Mouse (Mus musculus): ENCODE results near the gene Egln1. TPM values are rescaled to one million over a fixed set of nuclear protein-coding genes. Genes with fewer than 3 reads are reported as not detected.

Egln1 gene
- polyA plus RNA-seq, 1 experiment from 2014 or later, result 21.3 TPM

- Histone ChIP-seq H3K9me3 (ENCODE audit: control insufficient read depth, low read length) (peaks cover 2% of the 10 kb centered on the region; the same call in 1 of the 2 replicates), H3K27ac (ENCODE audit: low read length) (no peak overlapping the region), H3K9ac (replicated peaks; ENCODE audit: low read depth, low read length) (no peak overlapping the region), H3K4me3 (replicated peaks; ENCODE audit: low read length) (no peak overlapping the region), H3K4me2 (ENCODE audit: low read length) (no peak overlapping the region), H3K27me3 (replicated peaks; ENCODE audit: control insufficient read depth, insufficient read depth, low read length) (no peaks in the 10 kb centered on the region), H3K4me1 (replicated peaks; ENCODE audit: control insufficient read depth, insufficient read depth, low read length) (peaks cover 7% of the 10 kb centered on the region; the same call in 1 of the 2 replicates), H3K36me3 (ENCODE audit: control insufficient read depth, insufficient read depth) (peaks cover 22% of the 10 kb centered on the region)
- WGBS, result 74% methylated on average over 18 of the region's 18 CpGs
- no peak for ATAC-seq
These were observed 31.2 kb downstream of the Egln1 start for GRCm38 (mm10) chr8:124917741-124918484.

DNA sequence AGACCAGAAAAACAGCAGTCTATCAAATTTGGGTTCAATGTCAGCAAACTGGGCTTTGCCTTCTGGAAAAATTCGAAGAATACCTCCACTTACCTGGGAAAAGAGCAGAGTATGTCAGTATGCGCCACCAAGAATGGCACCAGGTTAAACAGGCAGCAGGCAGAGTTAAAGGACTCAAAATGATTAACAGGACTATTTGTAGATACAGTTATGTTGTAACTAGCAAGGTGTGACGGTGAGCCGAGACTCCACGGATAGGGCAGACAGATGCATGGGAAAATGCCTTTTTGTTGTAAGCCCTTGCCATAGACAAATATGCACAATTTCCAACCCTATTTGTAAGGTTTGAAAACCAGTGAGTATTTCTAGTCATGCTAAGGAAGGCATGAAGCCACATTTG, 35.1 kb downstream of the Egln1 start:
- Histone ChIP-seq H3K27me3 (replicated peaks; ENCODE audit: control insufficient read depth, insufficient read depth, low read length) (no peaks in the 10 kb centered on the region), H3K27ac (ENCODE audit: low read length) (no peak overlapping the region), H3K4me1 (replicated peaks; ENCODE audit: control insufficient read depth, insufficient read depth, low read length) (peaks cover 4% of the 10 kb centered on the region; the same call in 1 of the 2 replicates), H3K4me3 (replicated peaks; ENCODE audit: low read length) (no peak overlapping the region), H3K9me3 (ENCODE audit: control insufficient read depth, low read length) (peaks cover 2% of the 10 kb centered on the region; the same call in 1 of the 2 replicates), H3K36me3 (ENCODE audit: control insufficient read depth, insufficient read depth) (peaks cover 33% of the 10 kb centered on the region), H3K9ac (replicated peaks; ENCODE audit: low read depth, low read length) (no peak overlapping the region), H3K4me2 (ENCODE audit: low read length) (no peak overlapping the region)
- WGBS, result 98% methylated on average over 5 of the region's 5 CpGs
- no peak for ATAC-seq

GRCm38 (mm10) chr8:124911938-124912872, 36.9 kb downstream of the Egln1 start:
- Histone ChIP-seq H3K27ac (ENCODE audit: low read length) (no peak overlapping the region), H3K4me2 (ENCODE audit: low read length) (no peak overlapping the region), H3K4me1 (replicated peaks; ENCODE audit: control insufficient read depth, insufficient read depth, low read length) (no peaks in the 10 kb centered on the region), H3K9me3 (ENCODE audit: control insufficient read depth, low read length) (peaks cover 2% of the 10 kb centered on the region; the same call in 1 of the 2 replicates), H3K36me3 (ENCODE audit: control insufficient read depth, insufficient read depth) (peaks cover 33% of the 10 kb centered on the region), H3K9ac (replicated peaks; ENCODE audit: low read depth, low read length) (no peak overlapping the region), H3K4me3 (replicated peaks; ENCODE audit: low read length) (no peak overlapping the region), H3K27me3 (replicated peaks; ENCODE audit: control insufficient read depth, insufficient read depth, low read length) (no peaks in the 10 kb centered on the region)
- no peak for ATAC-seq
- WGBS, result 86% methylated on average over 17 of the region's 17 CpGs

- Histone ChIP-seq H3K36me3 (ENCODE audit: control insufficient read depth, insufficient read depth) (peaks cover 33% of the 10 kb centered on the region), H3K4me2 (ENCODE audit: low read length) (no peak overlapping the region), H3K4me3 (replicated peaks; ENCODE audit: low read length) (no peak overlapping the region), H3K9me3 (ENCODE audit: control insufficient read depth, low read length) (peaks cover 2% of the 10 kb centered on the region; the same call in 1 of the 2 replicates), H3K27ac (ENCODE audit: low read length) (no peak overlapping the region), H3K9ac (replicated peaks; ENCODE audit: low read depth, low read length) (no peak overlapping the region), H3K4me1 (replicated peaks; ENCODE audit: control insufficient read depth, insufficient read depth, low read length) (no peaks in the 10 kb centered on the region), H3K27me3 (replicated peaks; ENCODE audit: control insufficient read depth, insufficient read depth, low read length) (no peaks in the 10 kb centered on the region)
- 88% methylated on average over 10 of the region's 10 CpGs for WGBS
- ATAC-seq, result no peak
These were observed 38.8 kb downstream of the Egln1 start for GRCm38 (mm10) chr8:124910349-124910748.

GRCm38 (mm10) chr8:124909936-124910335, 39.2 kb downstream of the Egln1 start:
- Histone ChIP-seq H3K27ac (ENCODE audit: low read length) (no peak overlapping the region), H3K9me3 (ENCODE audit: control insufficient read depth, low read length) (peaks cover 2% of the 10 kb centered on the region; the same call in 1 of the 2 replicates), H3K27me3 (replicated peaks; ENCODE audit: control insufficient read depth, insufficient read depth, low read length) (no peaks in the 10 kb centered on the region), H3K4me2 (ENCODE audit: low read length) (no peak overlapping the region), H3K9ac (replicated peaks; ENCODE audit: low read depth, low read length) (no peak overlapping the region), H3K36me3 (ENCODE audit: control insufficient read depth, insufficient read depth) (peaks cover 29% of the 10 kb centered on the region), H3K4me3 (replicated peaks; ENCODE audit: low read length) (no peak overlapping the region), H3K4me1 (replicated peaks; ENCODE audit: control insufficient read depth, insufficient read depth, low read length) (no peaks in the 10 kb centered on the region)
- 93% methylated on average over 16 of the region's 16 CpGs for WGBS
- no peak for ATAC-seq

DNA sequence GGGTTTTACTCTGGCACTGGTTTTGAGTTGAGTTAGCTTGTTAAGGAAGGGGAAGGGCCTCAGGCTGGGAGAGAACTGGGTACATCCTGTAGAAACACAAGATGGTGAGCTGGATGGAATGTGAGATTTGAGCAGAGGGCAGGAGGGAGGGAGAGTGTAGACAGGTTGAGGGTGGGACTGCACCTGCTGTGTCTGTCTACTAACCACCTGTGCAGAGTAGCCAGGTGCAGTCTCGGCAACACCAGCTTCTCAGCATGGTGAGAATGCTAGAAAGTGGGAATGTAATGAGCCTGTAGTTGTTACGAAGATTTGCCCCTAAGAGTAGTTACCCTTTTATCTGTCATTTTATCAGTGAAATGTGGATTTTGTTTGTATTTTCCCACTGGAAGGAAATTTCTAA, 43.6 kb downstream of the Egln1 start:
- ATAC-seq, result no peak
- no peak overlapping the region for H3K4me2 ChIP-seq (ENCODE audit: low read length)
- no peak overlapping the region for H3K4me3 ChIP-seq (replicated peaks; ENCODE audit: low read length)
- H3K27me3 ChIP-seq (replicated peaks; ENCODE audit: control insufficient read depth, insufficient read depth, low read length), result no peaks in the 10 kb centered on the region
- no peak overlapping the region for H3K9ac ChIP-seq (replicated peaks; ENCODE audit: low read depth, low read length)
- no peaks in the 10 kb centered on the region for H3K9me3 ChIP-seq (ENCODE audit: control insufficient read depth, low read length)
- no peak overlapping the region for H3K27ac ChIP-seq (ENCODE audit: low read length)
- no peaks in the 10 kb centered on the region for H3K4me1 ChIP-seq (replicated peaks; ENCODE audit: control insufficient read depth, insufficient read depth, low read length)
- 91% methylated on average over 2 of the region's 2 CpGs for WGBS
- H3K36me3 ChIP-seq (ENCODE audit: control insufficient read depth, insufficient read depth), result peaks cover 33% of the 10 kb centered on the region

DNA sequence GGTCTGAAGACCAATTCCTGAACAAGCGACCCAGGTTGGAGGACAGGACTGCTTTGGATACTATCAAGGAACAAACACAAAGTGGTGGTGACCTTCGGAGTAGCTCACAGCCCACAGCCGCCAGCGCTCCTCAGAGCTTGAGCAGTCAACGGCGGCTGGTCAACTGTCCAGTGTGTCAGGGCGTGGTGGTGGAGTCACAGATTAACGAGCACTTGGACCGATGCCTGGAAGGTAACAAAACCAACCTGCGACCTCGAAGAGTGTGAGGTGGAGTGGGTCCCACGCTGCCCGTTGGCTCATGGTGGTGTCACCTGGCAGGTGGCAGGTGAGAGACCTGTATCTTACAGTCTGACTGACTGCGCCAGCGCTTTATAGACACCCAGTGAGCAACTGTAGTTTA, 45.9 kb downstream of the Egln1 start:
- 96% methylated on average over 15 of the region's 15 CpGs for WGBS
- Histone ChIP-seq H3K36me3 (ENCODE audit: control insufficient read depth, insufficient read depth) (peaks cover 27% of the 10 kb centered on the region; the same call in 1 of the 2 replicates), H3K4me3 (replicated peaks; ENCODE audit: low read length) (no peak overlapping the region), H3K27ac (ENCODE audit: low read length) (no peak overlapping the region), H3K9me3 (ENCODE audit: control insufficient read depth, low read length) (no peaks in the 10 kb centered on the region), H3K27me3 (replicated peaks; ENCODE audit: control insufficient read depth, insufficient read depth, low read length) (no peaks in the 10 kb centered on the region), H3K9ac (replicated peaks; ENCODE audit: low read depth, low read length) (no peak overlapping the region), H3K4me2 (ENCODE audit: low read length) (no peak overlapping the region), H3K4me1 (replicated peaks; ENCODE audit: control insufficient read depth, insufficient read depth, low read length) (peaks cover 12% of the 10 kb centered on the region)
- no peak for ATAC-seq

GRCm38 (mm10) chr8:124898251-124898905, 50.7 kb downstream of the Egln1 start:
- Histone ChIP-seq H3K9me3 (ENCODE audit: control insufficient read depth, low read length) (no peaks in the 10 kb centered on the region), H3K4me3 (replicated peaks; ENCODE audit: low read length) (peak overlapping the region; percentile 100), H3K27me3 (replicated peaks; ENCODE audit: control insufficient read depth, insufficient read depth, low read length) (no peaks in the 10 kb centered on the region), H3K27ac (ENCODE audit: low read length) (peak overlapping the region; percentile 79; the same call in 1 of the 2 replicates), H3K36me3 (ENCODE audit: control insufficient read depth, insufficient read depth) (peaks cover 29% of the 10 kb centered on the region), H3K9ac (replicated peaks; ENCODE audit: low read depth, low read length) (peak overlapping the region; percentile 88), H3K4me2 (ENCODE audit: low read length) (peak overlapping the region; percentile 96), H3K4me1 (replicated peaks; ENCODE audit: control insufficient read depth, insufficient read depth, low read length) (peaks cover 32% of the 10 kb centered on the region)
- no peak for ATAC-seq
- 6% methylated on average over 31 of the region's 31 CpGs for WGBS

Data from forebrain, embryonic 16.5 days (tissue).